Mouse (Mus musculus) CH12.LX (cell line): ENCODE results near the gene Ccdc58. TPM values are rescaled to one million over a fixed set of nuclear protein-coding genes. Genes with fewer than 3 reads are reported as not detected.
"Not testable (repeated sequence)": the region's sequence is repeated elsewhere in the genome, so short reads cannot be mapped to it uniquely, and the experiment has no call there.

Source experiments
- DNase-seq: peaks from one replicate; pipeline ENCODE4 v3.0.0-alpha.2; 2013; ENCODE audit errors: extremely low read depth
- H3K27ac ChIP-seq: 2 replicates; pipeline ENCODE4 v1.5.1; 2012; ENCODE audit warnings: low read depth, mild to moderate bottlenecking, control low read depth, moderate library complexity; ENCODE audit not compliant: insufficient read depth
- H3K27me3 ChIP-seq: replicated peaks from 2 replicates; pipeline ENCODE3; 2012; ENCODE audit warnings: inconsistent platforms
- H3K36me3 ChIP-seq, 2 experiments: replicated peaks in 1 of 2; 2 replicates each; pipeline versions ENCODE3 to v1.6.1; 2012; ENCODE audit warnings: inconsistent platforms in 1 of 2, low read length in 1 of 2, mild to moderate bottlenecking in 1 of 2, mixed read lengths in 1 of 2, moderate library complexity in 1 of 2; ENCODE audit not compliant: control insufficient read depth in 1 of 2, insufficient read depth in 1 of 2
- H3K4me1 ChIP-seq, 2 experiments: 2 replicates each; pipeline ENCODE4 v1.6.1; 2012; ENCODE audit warnings: inconsistent platforms in 1 of 2, moderate library complexity in 1 of 2; ENCODE audit not compliant: insufficient read depth in 2 of 2, control insufficient read depth in 1 of 2
- H3K4me2 ChIP-seq: 2 replicates; pipeline ENCODE4 v1.6.1; 2012; ENCODE audit warnings: low read depth, mild to moderate bottlenecking, control low read depth; ENCODE audit not compliant: poor library complexity, insufficient read depth, severe bottlenecking
- H3K4me3 ChIP-seq, 3 experiments: fragments of 150-350 bp in 1 of 3; sonication (generic) in 1 of 3; replicated peaks in 1 of 3; 2 replicates each; pipeline versions ENCODE3 to v1.5.1; 2011 to 2012; ENCODE audit warnings: low read depth in 2 of 3, low read length in 2 of 3, mild to moderate bottlenecking in 2 of 3, moderate library complexity in 2 of 3, control low read depth in 1 of 3, improper control_type of control experiment in 1 of 3, inconsistent platforms in 1 of 3, mixed read lengths in 1 of 3; ENCODE audit not compliant: poor library complexity in 1 of 3
- H3K79me2 ChIP-seq: replicated peaks from 2 replicates; pipeline ENCODE4 v1.6.1; 2012; ENCODE audit warnings: mild to moderate bottlenecking, moderate library complexity; ENCODE audit not compliant: control insufficient read depth, poor library complexity, insufficient read depth, severe bottlenecking; ENCODE audit errors: extremely low read depth
- H3K9ac ChIP-seq: 2 replicates; pipeline ENCODE4 v1.6.1; 2012; ENCODE audit warnings: low read depth, mild to moderate bottlenecking, control low read depth, moderate library complexity; ENCODE audit not compliant: insufficient read depth
- H3K9me3 ChIP-seq: replicated peaks from 2 replicates; pipeline ENCODE3; 2012; ENCODE audit warnings: low read length, inconsistent platforms, mixed read lengths
- BHLHE40 ChIP-seq: IDR thresholded peaks from 2 replicates; pipeline ENCODE4 v1.6.1; 2011; ENCODE audit warnings: mild to moderate bottlenecking, low read depth, low read length, improper control_type of control experiment
- CHD1 ChIP-seq: IDR thresholded peaks from 2 replicates; pipeline ENCODE4 v1.6.1; 2012; ENCODE audit warnings: low read depth, low read length, improper control_type of control experiment, inconsistent platforms
- CHD2 ChIP-seq: IDR thresholded peaks from 2 replicates; pipeline ENCODE4 v1.6.1; 2011; ENCODE audit warnings: low read length, improper control_type of control experiment
- CTCF ChIP-seq, 2 experiments: IDR thresholded peaks in 1 of 2; conservative IDR thresholded peaks in 1 of 2; 2 replicates each; pipeline ENCODE4 v1.5.1; 2011 to 2012; ENCODE audit warnings: low read depth in 2 of 2, low read length in 2 of 2, improper control_type of control experiment in 1 of 2, inconsistent platforms in 1 of 2, mild to moderate bottlenecking in 1 of 2, moderate library complexity in 1 of 2
- E2F4 ChIP-seq: IDR thresholded peaks from 2 replicates; pipeline ENCODE4 v1.6.1; 2011; ENCODE audit warnings: low read depth, low read length, improper control_type of control experiment; ENCODE audit not compliant: insufficient replicate concordance
- ELF1 ChIP-seq: IDR thresholded peaks from 2 replicates; pipeline ENCODE4 v1.6.1; 2014; ENCODE audit warnings: low read depth, mild to moderate bottlenecking, inconsistent platforms, low read length, improper control_type of control experiment
- EP300 ChIP-seq: IDR thresholded peaks from 2 replicates; pipeline ENCODE4 v1.6.1; 2011; ENCODE audit warnings: low read length, improper control_type of control experiment
- ETS1 ChIP-seq: conservative IDR thresholded peaks from 2 replicates; pipeline ENCODE4 v1.6.1; 2012; ENCODE audit warnings: low read depth, mild to moderate bottlenecking, inconsistent platforms, low read length, improper control_type of control experiment, moderate library complexity
- GABPA ChIP-seq: IDR thresholded peaks from 2 replicates; pipeline ENCODE4 v1.6.1; 2012; ENCODE audit warnings: low read depth, low read length, improper control_type of control experiment, inconsistent platforms; ENCODE audit not compliant: insufficient replicate concordance
- HCFC1 ChIP-seq: IDR thresholded peaks from 2 replicates; pipeline ENCODE4 v1.6.1; 2012; ENCODE audit warnings: low read depth, mild to moderate bottlenecking, inconsistent platforms, low read length, improper control_type of control experiment
- JUND ChIP-seq: conservative IDR thresholded peaks from 2 replicates; pipeline ENCODE4 v1.6.1; 2011; ENCODE audit warnings: low read depth, low read length, improper control_type of control experiment
- MAZ ChIP-seq: IDR thresholded peaks from 2 replicates; pipeline ENCODE4 v1.6.1; 2012; ENCODE audit warnings: low read depth, mild to moderate bottlenecking, inconsistent platforms, low read length, improper control_type of control experiment, moderate library complexity
- MYC ChIP-seq: IDR thresholded peaks from 2 replicates; pipeline ENCODE4 v1.6.1; 2011; ENCODE audit warnings: low read depth, mild to moderate bottlenecking, improper control_type of control experiment, low read length
- PAX5 ChIP-seq: IDR thresholded peaks from 2 replicates; pipeline ENCODE4 v1.6.1; 2012; ENCODE audit warnings: low read length, inconsistent platforms, mixed read lengths
- POLR2A ChIP-seq: IDR thresholded peaks from 2 replicates; pipeline ENCODE4 v1.6.1; 2011; ENCODE audit warnings: low read depth, mild to moderate bottlenecking, improper control_type of control experiment, low read length
- POLR2AphosphoS2 ChIP-seq: IDR thresholded peaks from 2 replicates; pipeline ENCODE4 v1.6.1; 2011; ENCODE audit warnings: low read depth, low read length, improper control_type of control experiment
- SIN3A ChIP-seq: IDR thresholded peaks from 2 replicates; pipeline ENCODE4 v1.6.1; 2012; ENCODE audit warnings: low read length, improper control_type of control experiment, inconsistent platforms
- SMC3 ChIP-seq: IDR thresholded peaks from 2 replicates; pipeline ENCODE4 v1.6.1; 2011; ENCODE audit warnings: low read depth, low read length, improper control_type of control experiment
- TBP ChIP-seq: conservative IDR thresholded peaks from 2 replicates; pipeline ENCODE4 v1.6.1; 2011; ENCODE audit warnings: low read depth, low read length, improper control_type of control experiment
- UBTF ChIP-seq: IDR thresholded peaks from 2 replicates; pipeline ENCODE4 v1.6.1; 2012; ENCODE audit warnings: low read depth, mild to moderate bottlenecking, inconsistent platforms, low read length, improper control_type of control experiment, moderate library complexity
- USF1 ChIP-seq: IDR thresholded peaks from 2 replicates; pipeline ENCODE4 v1.6.1; 2014; ENCODE audit warnings: low read depth, mild to moderate bottlenecking, inconsistent platforms, low read length, improper control_type of control experiment
- ZC3H11A ChIP-seq: IDR thresholded peaks from 2 replicates; pipeline ENCODE4 v1.6.1; 2012; ENCODE audit warnings: low read depth, mild to moderate bottlenecking, inconsistent platforms, low read length, improper control_type of control experiment
- dilution Hi-C: fragments of 300-500 bp; cut with MboI; formaldehyde crosslinking; loops from 2 replicates; pipeline ENCODE4 v1.14.3; 2020; ENCODE audit warnings: low sequenced_read_pairs; ENCODE audit not compliant: extremely low pct_unique_long_range_greater_than_20kb, extremely low pct_ligation_motif_present
- in situ Hi-C: fragments of 300-500 bp; cut with MboI; formaldehyde crosslinking; loops from 3 replicates; pipeline ENCODE4 v1.14.3; 2019; ENCODE audit warnings: low sequenced_read_pairs, low pct_ligation_motif_present, low pct_unique_long_range_greater_than_20kb, mixed read lengths
- polyA plus RNA-seq: library from polyadenylated mRNA; unstranded; fragments of >175 nt; gene quantifications from 2 replicates; pipeline ENCODE4 v1.2.1, GENCODE M21; 2012; ENCODE audit warnings: low read depth; ENCODE audit not compliant: insufficient read length
- total RNA-seq, 2 experiments: library from RNA; depleted of rRNA; stranded (reverse); fragments of 300-350 nt in 1 of 2; fragments of >200 nt in 1 of 2; gene quantifications; 2 replicates each; pipeline ENCODE4 v1.2.3; 2012 to 2014

Ccdc58 gene
- total and polyA plus RNA-seq, 3 experiments = 188 to 545 (median 280) TPM

- TF ChIP-seq JUND (no peak), GABPA (no peak), CHD2 (no peak), UBTF (no peak), TBP (no peak), CHD1 (no peak), SIN3A (no peak), POLR2AphosphoS2 (no peak; the same call in 1 of the 2 replicates), ELF1 (no peak), ETS1 (no peak), CTCF (conservative IDR thresholded peaks at IDR 0.05 in 1 of 2, IDR thresholded peaks at IDR 0.05 in 1 of 2; ENCODE audit: low read depth in 2 of 2, low read length in 2 of 2) (no peak), ZC3H11A (no peak), MAZ (no peak), HCFC1 (no peak), MYC (no peak), PAX5 (no peak), E2F4 (no peak), SMC3 (no peak), USF1 (no peak), BHLHE40 (no peak)
- Histone ChIP-seq H3K4me2 (no peak overlapping the region), H3K27ac (no peak overlapping the region), H3K27me3 (no peaks in the 10 kb centered on the region), H3K9me3 (no peaks in the 10 kb centered on the region), H3K9ac (no peak overlapping the region), H3K79me2 (no peaks in the 10 kb centered on the region), H3K4me1 (peaks cover 0 to 12% of the 10 kb centered on the region in 2 experiments; a peak in 1 of 4 replicates), H3K36me3 (peaks cover 25 to 51% of the 10 kb centered on the region in 2 experiments), H3K4me3 (no peak overlapping the region)
- DNase-seq = no peak
- in situ Hi-C loops (no loop called here), dilution Hi-C loops (no loop called here)
These were observed 22.6 kb downstream of the Ccdc58 start for GRCm38 (mm10) chr16:36094079-36094478.

GRCm38 (mm10) chr16:36097813-36098499, 26.5 kb downstream of the Ccdc58 start:
- H3K36me3 ChIP-seq = peaks cover 2 to 15% of the 10 kb centered on the region in 2 experiments
- H3K9ac ChIP-seq, H3K79me2 ChIP-seq, H3K4me3 ChIP-seq, H3K9me3 ChIP-seq, H3K4me2 ChIP-seq, in situ Hi-C loops, dilution Hi-C loops, H3K27ac ChIP-seq, H3K27me3 ChIP-seq: not testable (repeated sequence)
- H3K4me1 ChIP-seq = peaks cover 0 to 12% of the 10 kb centered on the region in 2 experiments; a peak in 1 of 4 replicates
- TF ChIP-seq MAZ (0 out of 2 replicates have a peak, but pooled peaks have one; percentile 17), TBP (peak; percentile 57; the same call in 1 of the 2 replicates), CHD1 (peak; percentile 94; the same call in 1 of the 2 replicates), EP300 (peak; percentile 28; the same call in 1 of the 2 replicates), POLR2A (peak; percentile 55)
- DNase-seq = peak; percentile 27
